Mouse (Mus musculus) MEL (cell line): ENCODE results near the gene Itpr1.

ENCODE experiments used
- CTCF ChIP-seq, 3 experiments: IDR thresholded peaks in 2 of 3; conservative IDR thresholded peaks in 1 of 3; 2 replicates each; pipeline ENCODE4 v1.5.1; 2011 to 2012; ENCODE audit warnings: low read length in 3 of 3, low read depth in 2 of 3, mild to moderate bottlenecking in 2 of 3, improper control_type of control experiment in 1 of 3, inconsistent platforms in 1 of 3, mixed read lengths in 1 of 3, moderate library complexity in 1 of 3; ENCODE audit not compliant: control insufficient read depth in 1 of 3, insufficient read depth in 1 of 3, poor library complexity in 1 of 3, severe bottlenecking in 1 of 3
- ETS1 ChIP-seq: IDR thresholded peaks from 2 replicates; pipeline ENCODE4 v1.6.1; 2012; ENCODE audit warnings: low read depth, mild to moderate bottlenecking, inconsistent platforms, low read length, improper control_type of control experiment, moderate library complexity
- GATA1 ChIP-seq: IDR thresholded peaks from 2 replicates; pipeline ENCODE4 v1.6.1; 2011; ENCODE audit warnings: low read depth, low read length, improper control_type of control experiment
- JUND ChIP-seq: IDR thresholded peaks from 2 replicates; pipeline ENCODE4 v1.6.1; 2011; ENCODE audit warnings: low read depth, mild to moderate bottlenecking, improper control_type of control experiment, low read length
- MAX ChIP-seq: IDR thresholded peaks from 2 replicates; pipeline ENCODE4 v1.6.1; 2011; ENCODE audit warnings: low read length, improper control_type of control experiment
- POLR2A ChIP-seq, 2 experiments: IDR thresholded peaks; 2 replicates each; pipeline ENCODE4 v1.6.1; 2011 to 2012; ENCODE audit warnings: low read length in 2 of 2, mild to moderate bottlenecking in 2 of 2, control low read depth in 1 of 2, improper control_type of control experiment in 1 of 2, low read depth in 1 of 2, moderate library complexity in 1 of 2; ENCODE audit not compliant: control insufficient read depth in 1 of 2, insufficient read depth in 1 of 2, poor library complexity in 1 of 2
- POLR2AphosphoS5 ChIP-seq: IDR thresholded peaks from 2 replicates; pipeline ENCODE4 v1.6.1; 2012; ENCODE audit warnings: low read depth, borderline replicate concordance, mild to moderate bottlenecking, inconsistent platforms, low read length, moderate library complexity, mixed read lengths
- TAL1 ChIP-seq: IDR thresholded peaks from 2 replicates; pipeline ENCODE4 v1.6.1; 2012; ENCODE audit warnings: mild to moderate bottlenecking, inconsistent platforms, low read length, moderate library complexity, mixed read lengths
- TCF12 ChIP-seq: IDR thresholded peaks from 2 replicates; pipeline ENCODE4 v1.6.1; 2014; ENCODE audit warnings: low read depth, mild to moderate bottlenecking, inconsistent platforms, low read length, improper control_type of control experiment, moderate library complexity
- ZNF384 ChIP-seq: IDR thresholded peaks from 2 replicates; pipeline ENCODE4 v1.6.1; 2012; ENCODE audit warnings: low read depth, mild to moderate bottlenecking, inconsistent platforms, low read length, improper control_type of control experiment

GRCm38 (mm10) chr6:108507337-108507736 lies 294.4 kb downstream of the Itpr1 start:
- TF ChIP-seq TCF12 (no peak), CTCF (IDR thresholded peaks at IDR 0.05 in 2 of 3, conservative IDR thresholded peaks at IDR 0.05 in 1 of 3; ENCODE audit: control insufficient read depth in 1 of 3, insufficient read depth in 1 of 3, low read depth in 2 of 3, low read length in 3 of 3, poor library complexity in 1 of 3, severe bottlenecking in 1 of 3) (no peak), GATA1 (no peak), ZNF384 (no peak), TAL1 (no peak), POLR2A (IDR thresholded peaks at IDR 0.05; ENCODE audit: control insufficient read depth in 1 of 2, insufficient read depth in 1 of 2, low read depth in 1 of 2, low read length in 2 of 2, poor library complexity in 1 of 2) (no peak), ETS1 (no peak), JUND (no peak), POLR2AphosphoS5 (no peak), MAX (no peak)
